Mouse (Mus musculus): ENCODE results near the gene Gpsm3. TPM values are rescaled to one million over a fixed set of nuclear protein-coding genes. Genes with fewer than 3 reads are reported as not detected.

Gene Gpsm3
- polyA plus RNA-seq, 1 experiment, result 4.2 TPM

- H3K9me3 ChIP-seq (replicated peaks; ENCODE audit: control insufficient read depth, insufficient read depth, low read length, poor library complexity, severe bottlenecking), result no peaks in the 10 kb centered on the region
- no peak overlapping the region for H3K27ac ChIP-seq (ENCODE audit: insufficient read depth, low read length)
- no peak overlapping the region for H3K4me3 ChIP-seq (ENCODE audit: low read depth, low read length)
- H3K4me1 ChIP-seq (ENCODE audit: control insufficient read depth, insufficient read depth, low read length), result peaks cover 6% of the 10 kb centered on the region
- no peak overlapping the region for H3K9ac ChIP-seq (ENCODE audit: low read depth, poor library complexity, severe bottlenecking)
- no peaks in the 10 kb centered on the region for H3K27me3 ChIP-seq (ENCODE audit: control insufficient read depth, insufficient read depth, low read length, poor library complexity, severe bottlenecking)
- TF ChIP-seq EP300 (IDR thresholded peaks at IDR 0.05; ENCODE audit: insufficient read depth, low read depth, low read length) (no peak), CTCF (IDR thresholded peaks at IDR 0.05; ENCODE audit: low read depth, low read length) (no peak), POLR2A (IDR thresholded peaks at IDR 0.05; ENCODE audit: insufficient read depth, low read length) (no peak)
- no peaks in the 10 kb centered on the region for H3K36me3 ChIP-seq (ENCODE audit: control insufficient read depth, insufficient read depth, low read length, poor library complexity, severe bottlenecking)
These were observed 28.4 kb upstream of the Gpsm3 start for GRCm38 (mm10) chr17:34561200-34561599.

GRCm38 (mm10) chr17:34562595-34562994 lies 27.0 kb upstream of the Gpsm3 start:
- Histone ChIP-seq H3K4me1 (ENCODE audit: control insufficient read depth, insufficient read depth, low read length) (peaks cover 6% of the 10 kb centered on the region), H3K9ac (ENCODE audit: low read depth, poor library complexity, severe bottlenecking) (no peak overlapping the region), H3K27ac (ENCODE audit: insufficient read depth, low read length) (0 out of 2 replicates have a peak overlapping the region, but pooled peaks have one; percentile 1), H3K4me3 (ENCODE audit: low read depth, low read length) (no peak overlapping the region), H3K9me3 (replicated peaks; ENCODE audit: control insufficient read depth, insufficient read depth, low read length, poor library complexity, severe bottlenecking) (no peaks in the 10 kb centered on the region), H3K27me3 (ENCODE audit: control insufficient read depth, insufficient read depth, low read length, poor library complexity, severe bottlenecking) (no peaks in the 10 kb centered on the region), H3K36me3 (ENCODE audit: control insufficient read depth, insufficient read depth, low read length, poor library complexity, severe bottlenecking) (no peaks in the 10 kb centered on the region)
- TF ChIP-seq EP300 (IDR thresholded peaks at IDR 0.05; ENCODE audit: insufficient read depth, low read depth, low read length) (peak; percentile 96), POLR2A (IDR thresholded peaks at IDR 0.05; ENCODE audit: insufficient read depth, low read length) (no peak)

DNA sequence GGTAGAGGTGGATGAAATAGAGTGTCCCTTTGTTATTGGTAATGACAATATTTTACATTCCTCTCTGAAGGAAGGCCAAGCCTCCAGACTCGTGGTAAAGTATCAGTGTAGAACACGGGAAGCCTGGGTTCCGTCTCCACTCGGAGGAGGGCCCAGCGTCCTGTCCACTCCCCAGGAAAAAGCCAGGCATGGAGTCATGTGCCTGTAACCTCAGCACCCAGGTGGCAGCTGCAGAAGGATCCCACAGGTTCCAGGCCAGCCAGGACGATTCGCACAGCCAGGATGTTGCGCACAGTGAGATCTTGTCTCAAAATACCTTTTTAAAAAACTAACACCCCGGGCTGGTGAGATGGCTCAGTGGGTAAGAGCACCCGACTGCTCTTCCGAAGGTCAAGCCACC lies 26.3 kb upstream of the Gpsm3 start:
- no peak for TF ChIP-seq CTCF (IDR thresholded peaks at IDR 0.05; ENCODE audit: low read depth, low read length)
- TF ChIP-seq POLR2A (IDR thresholded peaks at IDR 0.05; ENCODE audit: insufficient read depth, low read length), result no peak
- TF ChIP-seq EP300 (IDR thresholded peaks at IDR 0.05; ENCODE audit: insufficient read depth, low read depth, low read length), result no peak
- Histone ChIP-seq H3K4me1 (ENCODE audit: control insufficient read depth, insufficient read depth, low read length) (peaks cover 6% of the 10 kb centered on the region), H3K4me3 (ENCODE audit: low read depth, low read length) (no peak overlapping the region), H3K9me3 (replicated peaks; ENCODE audit: control insufficient read depth, insufficient read depth, low read length, poor library complexity, severe bottlenecking) (no peaks in the 10 kb centered on the region), H3K27me3 (ENCODE audit: control insufficient read depth, insufficient read depth, low read length, poor library complexity, severe bottlenecking) (no peaks in the 10 kb centered on the region), H3K9ac (ENCODE audit: low read depth, poor library complexity, severe bottlenecking) (no peak overlapping the region), H3K36me3 (ENCODE audit: control insufficient read depth, insufficient read depth, low read length, poor library complexity, severe bottlenecking) (no peaks in the 10 kb centered on the region), H3K27ac (ENCODE audit: insufficient read depth, low read length) (peak overlapping the region; percentile 36)

- TF ChIP-seq POLR2A (IDR thresholded peaks at IDR 0.05; ENCODE audit: insufficient read depth, low read length) (no peak), EP300 (IDR thresholded peaks at IDR 0.05; ENCODE audit: insufficient read depth, low read depth, low read length) (peak; percentile 84; the same call in 1 of the 2 replicates)
- peak within 1 kb of the TSS; percentile 15 for H3K9ac ChIP-seq (ENCODE audit: low read depth, poor library complexity, severe bottlenecking)
- H3K4me3 ChIP-seq (ENCODE audit: low read depth, low read length), result peak within 1 kb of the TSS; percentile 41
These were observed 25.6 kb upstream of the Gpsm3 start, which contains the start of gene Notch4 for GRCm38 (mm10) chr17:34564003-34564421. Notch4 (plus strand) TSS chr17:34564268.

GRCm38 (mm10) chr17:34564796-34565195 lies 24.8 kb upstream of the Gpsm3 start:
- peak overlapping the region; percentile 40; the same call in 1 of the 2 replicates for H3K27ac ChIP-seq (ENCODE audit: insufficient read depth, low read length)
- no peaks in the 10 kb centered on the region for H3K9me3 ChIP-seq (replicated peaks; ENCODE audit: control insufficient read depth, insufficient read depth, low read length, poor library complexity, severe bottlenecking)
- peak overlapping the region; percentile 15 for H3K9ac ChIP-seq (ENCODE audit: low read depth, poor library complexity, severe bottlenecking)
- peaks cover 6% of the 10 kb centered on the region for H3K4me1 ChIP-seq (ENCODE audit: control insufficient read depth, insufficient read depth, low read length)
- H3K27me3 ChIP-seq (ENCODE audit: control insufficient read depth, insufficient read depth, low read length, poor library complexity, severe bottlenecking), result no peaks in the 10 kb centered on the region
- no peak for TF ChIP-seq EP300 (IDR thresholded peaks at IDR 0.05; ENCODE audit: insufficient read depth, low read depth, low read length)
- TF ChIP-seq CTCF (IDR thresholded peaks at IDR 0.05; ENCODE audit: low read depth, low read length), result no peak
- no peak for TF ChIP-seq POLR2A (IDR thresholded peaks at IDR 0.05; ENCODE audit: insufficient read depth, low read length)
- H3K36me3 ChIP-seq (ENCODE audit: control insufficient read depth, insufficient read depth, low read length, poor library complexity, severe bottlenecking), result no peaks in the 10 kb centered on the region
- peak overlapping the region; percentile 41 for H3K4me3 ChIP-seq (ENCODE audit: low read depth, low read length)

More at GRCm38 (mm10) chr17:34564003-34564421, 25.6 kb upstream of the Gpsm3 start, which contains the start of gene Notch4:
- peak within 1 kb of the TSS; percentile 40 for H3K27ac ChIP-seq (ENCODE audit: insufficient read depth, low read length)
- no peaks in the 10 kb centered on the region for H3K27me3 ChIP-seq (ENCODE audit: control insufficient read depth, insufficient read depth, low read length, poor library complexity, severe bottlenecking)
- no peaks in the 10 kb centered on the region for H3K36me3 ChIP-seq (ENCODE audit: control insufficient read depth, insufficient read depth, low read length, poor library complexity, severe bottlenecking)
- no peaks in the 10 kb centered on the region for H3K9me3 ChIP-seq (replicated peaks; ENCODE audit: control insufficient read depth, insufficient read depth, low read length, poor library complexity, severe bottlenecking)
- H3K4me1 ChIP-seq (ENCODE audit: control insufficient read depth, insufficient read depth, low read length), result peaks cover 6% of the 10 kb centered on the region

- no peaks in the 10 kb centered on the region for H3K36me3 ChIP-seq (ENCODE audit: control insufficient read depth, insufficient read depth, low read length, poor library complexity, severe bottlenecking)
- no peak overlapping the region for H3K27ac ChIP-seq (ENCODE audit: insufficient read depth, low read length)
- H3K9me3 ChIP-seq (replicated peaks; ENCODE audit: control insufficient read depth, insufficient read depth, low read length, poor library complexity, severe bottlenecking), result no peaks in the 10 kb centered on the region
- no peak overlapping the region for H3K4me3 ChIP-seq (ENCODE audit: low read depth, low read length)
- no peak overlapping the region for H3K9ac ChIP-seq (ENCODE audit: low read depth, poor library complexity, severe bottlenecking)
- H3K4me1 ChIP-seq (ENCODE audit: control insufficient read depth, insufficient read depth, low read length), result peaks cover 6% of the 10 kb centered on the region
- TF ChIP-seq CTCF (IDR thresholded peaks at IDR 0.05; ENCODE audit: low read depth, low read length), result no peak
- no peak for TF ChIP-seq POLR2A (IDR thresholded peaks at IDR 0.05; ENCODE audit: insufficient read depth, low read length)
- no peaks in the 10 kb centered on the region for H3K27me3 ChIP-seq (ENCODE audit: control insufficient read depth, insufficient read depth, low read length, poor library complexity, severe bottlenecking)
These were observed 22.3 kb upstream of the Gpsm3 start for GRCm38 (mm10) chr17:34567311-34567710.

All from ES-Bruce4 (cell line).